Mouse (Mus musculus) spleen, adult 2 months (tissue): ENCODE results near the gene Bckdk.

Source experiments
- CTCF ChIP-seq: fragments of 200-500 bp; IDR thresholded peaks from 2 replicates; pipeline ENCODE4 v1.5.1; 2011; ENCODE audit warnings: mild to moderate bottlenecking, inconsistent platforms; ENCODE audit not compliant: insufficient read depth, insufficient read length, insufficient replicate concordance; ENCODE audit errors: extremely low read depth
- POLR2A ChIP-seq: fragments of 200-500 bp; IDR thresholded peaks from 2 replicates; pipeline ENCODE4 v1.6.1; 2011; ENCODE audit warnings: low read depth, low read length, inconsistent platforms

DNA sequence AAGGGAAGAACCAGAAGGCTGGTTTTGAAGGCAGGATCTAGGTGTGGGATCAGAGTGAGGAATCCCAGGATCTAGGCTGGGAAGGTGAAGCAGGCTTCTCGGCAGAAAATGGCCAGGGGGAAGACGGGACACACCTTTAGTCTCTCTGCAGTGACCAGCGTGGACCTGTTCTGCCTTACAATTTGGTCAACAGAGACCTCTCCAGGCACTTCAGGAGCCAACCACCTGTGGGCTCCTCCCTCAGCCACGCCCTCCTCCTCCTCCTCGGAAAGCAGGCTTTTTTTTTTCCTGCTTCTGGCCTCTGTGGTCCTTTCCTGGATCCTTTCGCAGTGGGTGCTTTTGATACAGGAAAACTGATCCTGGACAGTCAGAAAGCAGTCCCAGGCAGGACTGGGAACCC, 26.0 kb downstream of the Bckdk start, which contains the start of gene Prss8:
- TF ChIP-seq CTCF (no peak), POLR2A (no peak)
